ENCODE assay signal across 8 mouse cellular contexts in the genomic region with DNA sequence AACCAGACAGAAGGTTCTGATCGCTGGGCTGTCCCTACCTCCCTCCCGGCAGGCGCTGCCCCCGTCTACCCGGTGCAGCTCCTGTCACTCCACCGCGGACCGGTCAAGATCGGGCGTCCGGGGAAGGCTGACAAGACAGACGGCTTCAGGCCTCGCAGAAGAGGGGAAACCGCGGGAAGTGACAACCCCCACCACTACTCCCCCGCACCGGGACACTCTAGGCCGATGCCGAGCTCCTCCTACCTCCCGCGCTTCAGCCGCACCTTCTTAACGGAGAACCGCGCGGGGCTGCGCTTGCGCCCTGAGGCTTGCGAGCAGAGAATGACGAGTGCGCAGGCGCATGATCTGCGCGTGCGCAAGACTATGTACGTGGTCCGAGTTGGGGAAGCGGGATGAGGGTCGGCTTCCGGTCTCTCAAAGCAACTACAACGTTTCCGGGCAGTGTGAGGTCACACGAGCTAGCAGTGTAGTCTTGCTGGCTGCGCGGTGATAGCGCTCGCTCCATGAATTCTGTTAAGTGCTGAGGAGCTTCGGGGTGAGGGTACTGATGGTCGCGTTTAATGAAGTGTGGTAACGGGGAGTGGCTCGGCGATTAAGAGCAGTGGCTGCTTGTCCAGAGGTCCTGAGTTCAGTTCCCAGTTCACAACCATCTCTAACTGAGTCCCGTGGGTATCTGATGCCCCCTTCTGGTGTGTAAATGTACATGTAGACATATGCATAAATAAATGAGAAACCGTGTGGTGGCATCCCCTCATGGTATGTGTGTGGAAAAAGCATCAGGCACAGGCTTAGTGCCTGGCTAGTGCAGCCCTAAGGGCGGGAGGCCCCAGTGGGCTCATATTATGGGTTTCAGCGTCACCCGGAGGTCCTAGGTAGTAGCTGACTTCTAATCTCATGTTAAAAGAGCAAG. TPM values are rescaled to one million over a fixed set of nuclear protein-coding genes. Genes with fewer than 3 reads are reported as not detected.
DNase-seq lines count a peak whose midpoint lies in the region; ATAC-seq lines count a peak whose summit lies in the region.

Slx4 (minus strand) TSS at position 282 of the 910 bp plus-strand sequence.

- peak; percentile 90 for ATAC-seq in megakaryocyte progenitor cell, adult 5-6 weeks (replicated peaks; ENCODE audit: poor library complexity)

- DNase-seq in adipocyte (ENCODE audit: low spot score) = peak; percentile 98
- peak; percentile 99 for DNase-seq in embryo, embryonic 10 days (ENCODE audit: low spot score)
- peak; percentile 93 for DNase-seq in gastrocnemius, postnatal 10 days
- DNase-seq in induced T-regulatory cell, adult 2 months (ENCODE audit: low read depth) = peak; percentile 99
- DNase-seq in left cerebral cortex, adult 9 months (ENCODE audit: low spot score in 2 of 2) = peak; percentile 94 to 97
- peak; percentile 96 for DNase-seq in right cerebral cortex, postnatal 14 days
- DNase-seq in urinary bladder, postnatal 36 days (ENCODE audit: low spot score in 2 of 2) = peak; percentile 89 to 93

RNA-seq across cellular contexts. Expression of gene Slx4, which starts in this region (rescaled TPM):
- 10 to 100 TPM; 10.2 to 15.7 TPM for total RNA-seq in gastrocnemius, postnatal 10 days (2021)
- 19.7 and 22.6 TPM in 2 replicates for total RNA-seq in megakaryocyte progenitor cell, adult 5-6 weeks (2015)
- 25.6 and 30.3 TPM in 2 replicates for total RNA-seq in megakaryocyte progenitor cell, adult 5-6 weeks (2017)

Comparison
In these comparisons a context has a peak if more than half of its experiments do, and no peak if none do; other contexts are left out.
1. Peak in every context shown above with its lines: DNase-seq and ATAC-seq.